Mouse (Mus musculus): Measurements from ENCODE around the gene Stxbp2.

GRCm38 (mm10) chr8:3621199-3621970 is 9.4 kb upstream of the Stxbp2 start, which contains the start of the genes Xab2 and Pet100:
- TF ChIP-seq CTCF (IDR thresholded peaks at IDR 0.05 in 2 of 3, conservative IDR thresholded peaks at IDR 0.05 in 1 of 3; ENCODE audit: control insufficient read depth in 1 of 3, insufficient read depth in 1 of 3, low read depth in 2 of 3, low read length in 3 of 3, poor library complexity in 1 of 3, severe bottlenecking in 1 of 3) (no peak), SMC3 (IDR thresholded peaks at IDR 0.05; ENCODE audit: low read depth, low read length) (no peak), MAFK (IDR thresholded peaks at IDR 0.05; ENCODE audit: borderline replicate concordance, low read depth, low read length) (no peak), HCFC1 (IDR thresholded peaks at IDR 0.05; ENCODE audit: low read depth, low read length) (peak; percentile 99), POLR2A (IDR thresholded peaks at IDR 0.05; ENCODE audit: control insufficient read depth in 1 of 2, insufficient read depth in 1 of 2, low read depth in 1 of 2, low read length in 2 of 2, poor library complexity in 1 of 2) (peak; percentile 13 to 69; a peak in 2 of 4 replicates), ETS1 (IDR thresholded peaks at IDR 0.05; ENCODE audit: low read depth, low read length) (peak; percentile 17; the same call in 1 of the 2 replicates), POLR2AphosphoS5 (IDR thresholded peaks at IDR 0.05; ENCODE audit: borderline replicate concordance, low read depth, low read length) (no peak), MAX (IDR thresholded peaks at IDR 0.05; ENCODE audit: low read length) (no peak)
